12 mouse cellular contexts compared by ENCODE assay signal in the genomic region with DNA sequence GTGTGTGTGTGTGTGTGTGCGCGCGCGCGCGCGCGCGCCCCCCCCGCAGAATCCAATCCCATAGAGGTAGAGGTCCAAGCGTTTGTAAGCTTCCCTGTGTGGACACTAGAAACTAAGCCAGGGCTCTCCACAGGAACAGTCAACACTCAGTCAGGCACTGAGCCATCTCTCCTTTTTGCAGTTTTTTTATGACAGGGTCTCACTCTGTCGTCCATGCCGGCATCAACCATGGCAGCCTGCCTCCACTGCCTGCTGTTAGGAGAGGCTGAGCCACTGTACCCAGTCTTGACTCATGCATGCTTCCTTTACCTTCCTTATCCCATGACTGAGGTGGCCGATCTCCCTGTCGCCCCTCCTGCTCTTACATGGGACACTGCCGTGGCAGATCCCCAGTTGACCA.
"Had no signal": no experiment of that assay in that cellular context is flagged by ENCODE, and none has a peak within 500 bp of the region (broad histone marks: within the 10 kb centered on the region; RNA-seq: fewer than 3 reads in every experiment).

No protein-coding gene starts in this region.

- DNase-seq: retina, postnatal 1 day; right cerebral cortex, adult 18-20 months; right cerebral cortex, postnatal 14 days; right cerebral cortex, postnatal 25 days; right cerebral cortex, postnatal 4 days; spleen, adult 18-20 months; thymus, adult 18-20 months; thymus, adult 2 months; thymus, postnatal 14 days; thymus, postnatal 25 days; thymus, postnatal 36 days; thymus, postnatal 4 days had no signal
